Mouse (Mus musculus): Measurements from ENCODE around the gene 2310061I04Rik.

GRCm38 (mm10) chr17:35937700-35938348 is 40.6 kb upstream of the 2310061I04Rik start:
- peak; percentile 79 for TF ChIP-seq CTCF (IDR thresholded peaks at IDR 0.05; ENCODE audit: low read depth, low read length)
- no peak for TF ChIP-seq POLR2A (IDR thresholded peaks at IDR 0.05; ENCODE audit: borderline replicate concordance, low read depth, low read length)

Data from bone marrow macrophage, adult 2 months (primary cell).